Mouse (Mus musculus) kidney, postnatal 25 days (tissue): ENCODE data around the gene Tor1b.

ENCODE experiments used
- DNase-seq, 2 experiments: peaks; one replicate each; pipeline ENCODE4 v3.0.0; 2021; ENCODE audit warnings: mixed read lengths in 2 of 2

Gene Tor1b

GRCm38 (mm10) chr2:30994853-30995252 lies 42.1 kb downstream of the Tor1b start:
- DNase-seq, result no peak

- peak; percentile 59 to 82 for DNase-seq
Observed at GRCm38 (mm10) chr2:30995432-30995996, 42.8 kb downstream of the Tor1b start.

GRCm38 (mm10) chr2:30998443-30999260 lies 45.9 kb downstream of the Tor1b start:
- DNase-seq, result no peak

GRCm38 (mm10) chr2:31002857-31003256 lies 50.1 kb downstream of the Tor1b start:
- DNase-seq, result no peak

GRCm38 (mm10) chr2:31005453-31005852 lies 52.7 kb downstream of the Tor1b start:
- DNase-seq, result no peak

- peak in 1 of 2 experiments; percentile 28 for DNase-seq
Observed at GRCm38 (mm10) chr2:31006434-31006833, 53.7 kb downstream of the Tor1b start.

GRCm38 (mm10) chr2:31007208-31007607 lies 54.4 kb downstream of the Tor1b start:
- DNase-seq, result no peak
